Mouse (Mus musculus): Measurements from ENCODE around the gene Ciart.

- TF ChIP-seq CTCF (IDR thresholded peaks at IDR 0.05; ENCODE audit: low read depth, low read length) (no peak), POLR2A (IDR thresholded peaks at IDR 0.05; ENCODE audit: borderline replicate concordance, low read depth, low read length) (no peak)
These were observed 31.4 kb downstream of the Ciart start for GRCm38 (mm10) chr3:95850611-95851010.
